In the genomic region with DNA sequence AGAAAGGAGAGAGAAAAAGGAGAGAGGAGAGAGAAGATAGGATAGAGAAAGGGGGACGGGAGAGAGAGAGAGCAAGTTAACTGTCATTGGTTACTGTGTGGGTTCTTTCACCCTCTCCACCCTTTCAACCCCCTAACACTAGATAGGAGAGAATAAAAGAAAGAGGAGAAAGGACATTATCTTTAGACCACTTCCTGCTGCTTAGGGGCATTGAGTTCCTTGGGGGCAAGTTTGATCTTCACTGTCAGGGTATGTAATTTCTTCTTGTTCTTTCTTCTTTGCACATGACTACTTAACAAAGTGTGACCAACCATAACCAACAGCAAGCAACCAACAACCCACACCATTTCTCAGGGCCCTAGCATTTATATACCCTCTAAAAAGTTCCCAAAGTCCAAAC, we compare ENCODE assay signal across 44 mouse cellular contexts. TPM values are rescaled to one million over a fixed set of nuclear protein-coding genes. Genes with fewer than 3 reads are reported as not detected.
"Had no signal": no experiment of that assay in that cellular context is flagged by ENCODE, and none has a peak within 500 bp of the region (broad histone marks: within the 10 kb centered on the region; RNA-seq: fewer than 3 reads in every experiment).

No protein-coding gene starts in this region.

- H3K9me3 ChIP-seq: limb, embryonic 10.5 days; limb, embryonic 12.5 days; limb, embryonic 13.5 days; limb, embryonic 15.5 days; liver, embryonic 12.5 days; liver, embryonic 13.5 days; liver, embryonic 15.5 days; lung, embryonic 15.5 days; megakaryocyte, embryonic 14.5 days; midbrain, embryonic 10.5 days; midbrain, embryonic 12.5 days; midbrain, embryonic 13.5 days; neural tube, embryonic 12.5 days had no signal

- H3K27me3 ChIP-seq: limb, embryonic 12.5 days; limb, embryonic 13.5 days; limb, embryonic 15.5 days; liver, embryonic 12.5 days; liver, embryonic 13.5 days; liver, embryonic 15.5 days; lung, embryonic 15.5 days; megakaryocyte, embryonic 14.5 days; midbrain, embryonic 12.5 days; midbrain, embryonic 13.5 days; midbrain, embryonic 15.5 days; neural tube, embryonic 12.5 days had no signal

- H3K4me3 ChIP-seq: limb, embryonic 10.5 days; limb, embryonic 12.5 days; limb, embryonic 13.5 days; limb, embryonic 15.5 days; liver, embryonic 12.5 days; liver, embryonic 13.5 days; liver, embryonic 15.5 days; lung, embryonic 15.5 days; megakaryocyte, embryonic 14.5 days; midbrain, embryonic 10.5 days; midbrain, embryonic 12.5 days; midbrain, embryonic 13.5 days; midbrain, embryonic 15.5 days; myocyte; neural tube, embryonic 12.5 days had no signal

- H3K36me3 ChIP-seq: midbrain, embryonic 15.5 days had no signal

- H3K9ac ChIP-seq: limb, embryonic 12.5 days; limb, embryonic 13.5 days; limb, embryonic 15.5 days; liver, embryonic 12.5 days; liver, embryonic 13.5 days; liver, embryonic 14.5 days; liver, postnatal 0 days; lung, embryonic 14.5 days; lung, embryonic 15.5 days; midbrain, embryonic 12.5 days; midbrain, embryonic 13.5 days; midbrain, embryonic 15.5 days; neural tube, embryonic 12.5 days had no signal

- DNase-seq: left cerebral cortex, postnatal 4 days; liver; liver, embryonic 13.5 days; liver, postnatal 0 days; lung, adult 18-20 months; lung, adult 2 months; lung, embryonic 14.5 days; lung, postnatal 10 days; lung, postnatal 14 days; lung, postnatal 36 days; lung, postnatal 4 days; midbrain, embryonic 14.5 days had no signal

- H3K27ac ChIP-seq: limb, embryonic 10.5 days; limb, embryonic 12.5 days; limb, embryonic 13.5 days; limb, embryonic 15.5 days; liver, embryonic 12.5 days; liver, embryonic 13.5 days; liver, embryonic 14.5 days; lung, embryonic 15.5 days; macrophage; midbrain, embryonic 12.5 days; midbrain, embryonic 13.5 days; midbrain, embryonic 15.5 days; neural tube, embryonic 12.5 days had no signal

RNA-seq across cellular contexts. Expression of gene Disp2, which starts 33.2 kb away (rescaled TPM):
- total RNA-seq: megakaryocyte progenitor cell, adult 5-6 weeks; megakaryocyte-erythroid progenitor cell, adult 5-6 weeks; monocyte, adult 5-6 weeks had no signal
- polyA plus RNA-seq: macrophage had no signal

RNA-seq across cellular contexts. Expression of gene Phgr1, which starts 40.2 kb away (rescaled TPM):
- total RNA-seq: left cerebral cortex, postnatal 10 days; left cerebral cortex, postnatal 14 days; left cerebral cortex, postnatal 25 days; left cerebral cortex, postnatal 36 days; left cerebral cortex, postnatal 4 days; liver, adult 2 months; megakaryocyte progenitor cell, adult 5-6 weeks; megakaryocyte, adult 5-6 weeks; megakaryocyte-erythroid progenitor cell, adult 5-6 weeks; midbrain, postnatal 0 days; monocyte, adult 5-6 weeks had no signal
- polyA plus RNA-seq: limb, embryonic 10.5 days; limb, embryonic 11.5 days; limb, embryonic 12.5 days; limb, embryonic 13.5 days; limb, embryonic 14.5 days; liver, embryonic 11.5 days; liver, embryonic 12.5 days; liver, embryonic 13.5 days; liver, embryonic 14.5 days; liver, embryonic 15.5 days; liver, postnatal 0 days; lung, embryonic 14.5 days; lung, embryonic 15.5 days; macrophage; midbrain, embryonic 10.5 days; midbrain, embryonic 11.5 days; midbrain, embryonic 12.5 days; midbrain, embryonic 13.5 days; midbrain, embryonic 14.5 days; midbrain, embryonic 15.5 days; midbrain, embryonic 16.5 days; midbrain, postnatal 0 days; myocyte; neural tube, embryonic 11.5 days; neural tube, embryonic 12.5 days had no signal
